Mouse (Mus musculus): ENCODE data around the gene Scarb2.

Gene Scarb2

DNA sequence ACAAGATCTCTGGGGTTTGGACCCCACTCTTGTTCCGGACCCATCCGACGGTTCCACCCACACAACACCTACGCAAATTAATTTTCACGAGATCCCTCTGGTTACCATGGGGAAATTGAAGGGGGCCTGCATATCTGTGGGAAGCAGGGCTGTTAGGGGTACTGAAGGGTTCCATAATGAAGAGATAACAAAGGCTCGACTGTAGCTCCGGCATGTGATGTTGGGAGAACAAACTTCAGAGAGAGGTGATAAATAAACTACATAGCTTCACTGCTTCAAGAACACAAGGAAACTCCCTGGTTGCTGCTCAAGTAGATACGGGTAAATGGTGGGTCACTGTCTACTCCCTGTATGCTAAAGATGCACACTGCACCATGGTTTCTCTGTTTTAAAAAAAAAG, 68.1 kb downstream of the Scarb2 start:
- CTCF ChIA-PET: no interaction called here

DNA sequence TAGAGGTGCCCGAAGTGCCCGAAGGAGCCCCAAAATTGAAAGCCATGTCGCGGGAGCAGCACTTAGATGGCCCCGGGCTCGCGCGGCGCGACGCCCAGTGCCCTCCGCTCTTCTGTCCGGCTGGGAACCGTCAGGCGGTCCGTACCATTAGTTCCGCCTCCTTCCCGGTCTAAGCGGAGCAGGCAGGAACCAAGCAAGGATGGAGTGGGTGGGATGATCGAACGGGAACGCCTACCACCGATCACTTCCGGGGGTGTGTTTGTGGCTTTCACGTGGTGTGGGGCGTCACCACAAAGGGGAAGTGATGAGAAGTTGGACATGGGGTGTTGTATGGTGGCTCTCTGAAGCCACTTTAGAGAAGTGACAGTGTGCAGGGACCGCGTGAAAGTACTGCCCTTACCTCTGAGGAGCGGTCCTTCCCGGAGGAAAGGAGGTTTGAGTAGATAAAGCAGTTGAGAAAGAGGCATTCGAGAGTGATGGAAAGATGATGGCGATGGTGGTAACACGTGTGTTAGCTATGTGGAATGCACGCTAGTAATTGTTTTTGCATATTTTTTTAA, 71.5 kb downstream of the Scarb2 start, which contains the start of gene Nup54:
Nup54 (minus strand) TSS at position 195 of the 560 bp plus-strand sequence.
- CTCF ChIA-PET: no interaction called here

GRCm38 (mm10) chr5:92434571-92434985, 72.1 kb downstream of the Scarb2 start:
- CTCF ChIA-PET: no interaction called here

DNA sequence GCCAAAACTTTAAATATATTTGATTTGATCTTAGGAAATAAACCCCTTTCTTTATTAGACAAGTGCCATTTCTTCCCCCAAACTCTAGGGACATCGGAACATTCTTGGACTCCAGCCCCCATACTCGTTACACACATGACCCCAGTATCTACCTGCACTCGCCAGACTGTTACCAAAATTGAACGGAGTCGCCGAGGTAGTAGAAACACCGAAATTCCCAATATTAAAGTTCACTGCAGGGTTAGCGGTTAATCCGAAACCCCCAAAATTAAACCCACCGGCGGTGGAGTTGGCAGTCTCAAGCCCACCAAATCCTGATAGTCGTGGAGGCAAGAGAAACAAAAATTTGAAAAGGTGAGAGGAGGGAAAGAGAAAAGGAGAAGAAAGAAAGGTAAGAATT, 72.6 kb downstream of the Scarb2 start:
- CTCF ChIA-PET: no interaction called here

GRCm38 (mm10) chr5:92431611-92432010, 75.0 kb downstream of the Scarb2 start:
- CTCF ChIA-PET: no interaction called here

DNA sequence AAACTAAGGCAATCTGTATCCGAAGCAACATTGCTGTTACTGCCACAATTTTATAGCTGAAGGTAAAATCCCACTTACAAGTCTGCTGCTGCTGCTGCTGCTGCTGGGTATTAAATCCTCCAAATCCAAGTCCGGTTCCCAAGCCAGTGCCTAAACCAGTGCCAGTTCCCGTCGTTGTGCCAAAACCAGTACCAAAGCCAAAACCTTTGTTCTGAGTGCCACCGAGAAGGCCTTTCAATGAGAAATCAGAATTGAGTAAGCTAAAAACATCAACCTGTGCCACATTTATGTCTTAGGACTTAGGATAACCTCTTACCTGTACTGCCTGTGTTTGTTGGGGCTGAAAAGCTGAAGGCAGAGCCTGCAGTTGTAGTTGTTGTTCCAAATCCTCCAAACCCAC, 75.9 kb downstream of the Scarb2 start:
- CTCF ChIA-PET: no interaction called here

GRCm38 (mm10) chr5:92424126-92424525, 82.5 kb downstream of the Scarb2 start:
- CTCF ChIA-PET: no interaction called here

GRCm38 (mm10) chr5:92413982-92414375, 92.7 kb downstream of the Scarb2 start:
- CTCF ChIA-PET: no interaction called here

GRCm38 (mm10) chr5:92413271-92413981, 93.2 kb downstream of the Scarb2 start:
- CTCF ChIA-PET: no interaction called here

GRCm38 (mm10) chr5:92411461-92412140, 95.0 kb downstream of the Scarb2 start:
- CTCF ChIA-PET: interaction anchor here (0.6 kb wide), 1 partner anchor 108 kb away, joined by 3 read pairs; no protein-coding TSS in a partner anchor

- CTCF ChIA-PET: no interaction called here
These were observed 96.1 kb downstream of the Scarb2 start for GRCm38 (mm10) chr5:92410486-92410885.

DNA sequence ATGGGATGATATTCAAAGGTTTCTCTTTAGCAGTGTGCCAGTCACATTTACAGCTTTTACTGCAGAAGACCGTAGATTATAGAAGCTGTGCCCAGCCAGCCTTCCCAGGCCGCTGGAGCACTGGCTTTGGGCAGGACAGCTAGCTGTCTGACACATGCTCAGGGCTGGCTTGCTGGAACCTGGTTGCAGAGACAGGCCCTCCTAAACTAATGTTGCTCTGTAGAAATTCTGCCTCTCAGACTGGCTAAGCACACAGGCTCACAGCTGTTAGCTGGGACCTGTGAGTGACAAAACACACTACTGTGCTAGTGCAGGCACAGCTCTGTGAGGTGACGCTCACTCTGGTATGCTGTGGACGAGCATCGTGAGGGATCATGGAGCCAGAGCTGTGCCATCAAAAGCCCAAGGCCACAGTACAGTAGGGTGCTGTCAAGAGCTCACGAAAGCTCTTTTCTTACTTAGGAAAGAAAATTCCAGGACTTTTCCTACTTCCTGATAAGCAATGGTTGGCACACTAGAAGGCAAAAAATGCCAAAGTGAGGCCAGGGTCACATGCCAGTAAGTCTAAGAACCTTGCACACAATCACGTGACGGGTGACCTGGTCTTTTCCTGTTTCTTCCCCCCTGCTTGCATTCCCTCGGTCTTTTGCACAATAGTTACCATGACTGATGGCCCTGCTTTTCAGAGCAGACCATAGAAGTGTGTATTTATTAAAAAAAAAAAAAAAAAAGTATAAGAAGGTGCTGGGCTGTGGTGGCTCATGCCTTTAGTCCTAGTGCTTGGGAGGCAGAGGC, 97.1 kb downstream of the Scarb2 start:
- CTCF ChIA-PET: interaction anchor here (0.6 kb wide), 1 partner anchor 18 kb away, joined by 3 read pairs; no protein-coding TSS in a partner anchor

- CTCF ChIA-PET: no interaction called here
These were observed 102.3 kb downstream of the Scarb2 start for GRCm38 (mm10) chr5:92404400-92404678.

GRCm38 (mm10) chr5:92403562-92404399, 102.9 kb downstream of the Scarb2 start:
- CTCF ChIA-PET: no interaction called here

DNA sequence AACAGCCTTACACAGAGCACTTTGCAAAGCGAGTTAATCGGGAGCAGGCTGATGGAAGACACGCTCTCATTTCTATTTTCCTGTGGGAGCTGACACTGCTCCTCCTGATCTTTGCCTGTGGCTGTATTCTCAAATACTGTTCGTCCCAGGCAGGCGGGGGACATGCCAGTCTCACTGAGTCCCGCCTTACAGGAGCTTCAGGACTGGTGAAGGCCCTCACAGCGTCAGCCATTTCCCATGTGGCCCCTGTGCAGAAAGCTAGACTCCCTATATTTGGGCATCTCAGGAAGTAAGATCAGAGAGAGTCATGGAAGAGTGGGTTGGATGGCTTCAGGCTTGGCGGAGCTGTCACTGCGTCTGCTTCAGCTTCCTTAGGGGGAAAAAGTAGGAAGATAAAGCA, 103.8 kb downstream of the Scarb2 start:
- CTCF ChIA-PET: no interaction called here

DNA sequence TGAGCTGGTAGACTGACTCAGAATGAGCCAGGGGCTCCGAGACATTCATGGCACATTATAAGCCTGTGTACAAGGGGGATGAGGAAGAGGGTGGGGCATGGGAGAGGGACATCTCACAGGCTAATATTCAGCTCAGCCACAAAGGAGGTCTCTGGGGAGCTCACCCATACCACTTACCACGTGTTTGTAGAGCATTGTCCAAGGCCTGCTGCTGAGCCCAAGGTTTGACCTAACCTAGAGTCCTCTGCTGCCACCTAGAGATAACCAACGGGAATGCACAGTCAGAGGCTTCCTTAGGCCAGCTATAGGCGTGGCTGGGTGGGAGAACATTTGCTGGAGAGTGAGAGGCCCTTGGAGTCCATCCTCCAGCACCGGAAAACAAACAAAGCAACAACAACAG, 108.5 kb downstream of the Scarb2 start:
- CTCF ChIA-PET: interaction anchor here (0.5 to 0.9 kb wide), 2 partner anchors 10 to 167 kb away, joined by 5 to 6 read pairs; no protein-coding TSS in a partner anchor

- CTCF ChIA-PET: interaction anchor here (1.1 kb wide), 1 partner anchor 10 kb away, joined by 13 read pairs; no protein-coding TSS in a partner anchor
These were observed 110.2 kb downstream of the Scarb2 start for GRCm38 (mm10) chr5:92396476-92396875.

- CTCF ChIA-PET: no interaction called here
These were observed 110.9 kb downstream of the Scarb2 start for GRCm38 (mm10) chr5:92395764-92396163.

DNA sequence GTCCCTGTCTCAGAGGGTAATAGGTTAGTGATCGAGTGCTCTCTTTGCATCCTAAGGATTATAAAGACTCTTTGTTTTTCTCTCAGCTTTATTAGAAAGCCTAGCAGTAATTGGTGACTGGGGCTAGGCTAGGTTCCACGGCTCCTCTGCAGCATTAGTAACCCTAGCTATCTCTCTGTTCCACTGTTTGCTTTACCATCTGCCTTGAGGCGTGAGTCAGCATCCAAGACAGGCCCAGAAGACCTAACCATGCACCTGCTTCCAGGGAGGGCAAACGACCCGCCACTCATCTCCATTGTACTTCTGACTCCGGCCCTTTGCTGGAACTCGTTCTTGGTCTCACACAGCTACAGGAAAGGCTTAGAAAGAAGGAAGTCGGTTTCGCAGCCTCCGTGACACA, 112.8 kb downstream of the Scarb2 start:
- CTCF ChIA-PET: no interaction called here

- CTCF ChIA-PET: no interaction called here
These were observed 114.1 kb downstream of the Scarb2 start for GRCm38 (mm10) chr5:92392542-92392941.
